Mouse (Mus musculus): ENCODE data around the gene Erbb3.
"Not testable (repeated sequence)": the region's sequence is repeated elsewhere in the genome, so short reads cannot be mapped to it uniquely, and the experiment has no call there.

GRCm38 (mm10) chr10:128550144-128550823 is 39.2 kb downstream of the Erbb3 start:
- not testable (repeated sequence) for TF ChIP-seq CTCF (IDR thresholded peaks at IDR 0.05; ENCODE audit: low read depth); EP300 (optimal IDR thresholded peaks at IDR 0.05)

Data from stomach, postnatal 0 days (tissue).